Mouse (Mus musculus): ENCODE results near the gene Pdia4.
"Not testable (repeated sequence)": the region's sequence is repeated elsewhere in the genome, so short reads cannot be mapped to it uniquely, and the experiment has no call there.

Gene Pdia4

DNA sequence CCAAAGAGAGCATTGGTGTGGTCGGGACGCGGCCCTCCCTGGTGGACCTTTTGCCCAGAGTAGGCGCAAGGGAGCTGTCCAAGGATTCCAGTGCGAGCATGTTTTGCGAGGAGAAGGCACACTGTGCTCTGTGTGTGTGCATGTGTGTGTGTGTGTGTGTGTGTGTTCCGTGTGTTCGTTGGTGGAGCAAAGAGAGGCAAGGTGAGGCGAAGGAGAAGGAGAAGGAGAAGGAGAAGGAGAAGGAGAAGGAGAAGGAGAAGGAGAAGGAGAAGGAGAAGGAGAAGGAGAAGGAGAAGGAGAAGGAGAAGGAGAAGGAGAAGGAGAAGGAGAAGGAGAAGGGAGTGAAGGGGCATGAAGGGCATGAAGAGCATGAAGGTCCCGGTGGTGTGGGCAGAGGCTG is 50.5 kb downstream of the Pdia4 start:
- not testable (repeated sequence) for DNase-seq (ENCODE audit: low read depth)

- not testable (repeated sequence) for DNase-seq (ENCODE audit: low read depth)
Measured at GRCm38 (mm10) chr6:47759406-47759805, 53.8 kb downstream of the Pdia4 start.

- DNase-seq (ENCODE audit: low read depth), result not testable (repeated sequence)
Measured at GRCm38 (mm10) chr6:47757849-47758248, 55.4 kb downstream of the Pdia4 start.

DNA sequence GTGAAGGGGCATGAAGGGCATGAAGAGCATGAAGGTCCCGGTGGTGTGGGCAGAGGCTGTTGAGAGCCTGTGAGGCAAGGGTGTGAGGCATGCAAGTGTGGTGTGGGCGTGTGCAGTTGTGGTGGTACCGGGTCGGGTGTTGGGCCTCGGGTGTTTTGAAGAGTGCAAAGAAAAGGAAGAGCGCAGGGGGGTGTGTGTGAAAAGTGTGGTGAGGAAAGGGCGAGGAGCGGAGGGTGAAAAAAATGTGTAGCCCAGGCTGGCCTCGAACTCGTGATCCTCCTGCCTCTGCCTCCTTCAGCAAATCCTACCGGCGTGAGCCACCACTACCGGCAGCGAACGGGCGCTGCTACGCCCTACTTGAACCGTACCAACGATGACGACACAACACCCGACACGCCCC is 55.8 kb downstream of the Pdia4 start:
- DNase-seq (ENCODE audit: low read depth), result not testable (repeated sequence)

DNA sequence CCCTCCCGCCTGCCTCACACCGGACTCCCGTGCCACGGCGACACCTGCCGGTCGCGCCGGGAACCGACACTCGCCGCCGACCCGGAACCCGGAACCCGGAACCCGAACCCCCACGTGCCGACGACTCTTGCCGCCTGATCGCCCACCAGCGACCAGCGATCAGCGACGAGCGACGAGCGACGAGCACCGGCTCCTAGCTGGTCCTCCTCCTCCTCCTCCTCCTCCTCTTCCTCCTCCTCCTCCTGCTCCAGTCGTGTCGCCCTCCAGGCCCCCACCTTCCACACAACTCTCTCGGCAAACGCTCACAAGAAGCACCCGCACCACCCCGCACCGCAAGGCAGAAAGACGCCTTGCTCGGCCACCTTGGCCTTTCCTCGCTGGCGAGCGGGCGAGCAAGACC is 60.1 kb downstream of the Pdia4 start:
- DNase-seq (ENCODE audit: low read depth), result not testable (repeated sequence)

DNA sequence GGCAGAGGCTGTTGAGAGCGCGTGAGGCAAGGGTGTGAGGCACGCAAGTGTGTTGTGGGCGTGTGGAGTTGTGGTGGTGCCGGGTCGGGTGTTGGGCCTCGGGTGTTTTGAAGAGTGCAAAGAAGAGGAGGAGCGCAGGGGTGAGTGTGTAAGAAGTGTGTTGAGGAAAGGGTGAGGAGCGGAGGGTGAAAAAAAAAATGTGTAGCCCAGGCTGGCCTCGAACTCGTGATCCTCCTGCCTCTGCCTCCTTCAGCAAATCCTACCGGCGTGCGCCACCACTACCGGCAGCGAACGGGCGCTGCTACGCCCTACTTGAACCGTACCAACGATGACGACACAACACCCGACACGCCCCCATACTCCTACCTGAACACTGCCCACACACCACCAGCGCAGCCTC is 64.9 kb downstream of the Pdia4 start:
- DNase-seq (ENCODE audit: low read depth), result not testable (repeated sequence)

DNA sequence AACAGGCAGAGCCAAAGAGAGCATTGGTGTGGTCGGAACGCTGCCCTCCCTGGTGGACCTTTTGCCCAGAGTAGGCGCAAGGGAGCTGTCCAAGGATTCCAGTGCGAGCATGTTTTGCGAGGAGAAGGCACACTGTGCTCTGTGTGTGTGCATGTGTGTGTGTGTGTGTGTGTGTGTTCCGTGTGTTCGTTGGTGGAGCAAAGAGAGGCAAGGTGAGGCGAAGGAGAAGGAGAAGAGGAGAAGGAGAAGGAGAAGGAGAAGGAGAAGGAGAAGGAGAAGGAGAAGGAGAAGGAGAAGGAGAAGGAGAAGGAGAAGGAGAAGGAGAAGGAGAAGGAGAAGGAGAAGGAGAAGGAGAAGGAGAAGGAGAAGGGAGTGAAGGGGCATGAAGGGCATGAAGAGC is 65.3 kb downstream of the Pdia4 start:
- not testable (repeated sequence) for DNase-seq (ENCODE audit: low read depth)

All from fibroblast of lung, adult 2 months (primary cell).